Mouse (Mus musculus): ENCODE measurements at regions not wholly inside any gene's neighbourhood (a gene's known extent, or its start where the extent isn't known, plus 50 kb on each side); places are given as distances from the start of the nearest gene placed in this dataset.
"Not testable (repeated sequence)": the region's sequence is repeated elsewhere in the genome, so short reads cannot be mapped to it uniquely, and the experiment has no call there.

- DNase-seq; ATAC-seq (ENCODE audit: low read depth); H3K4me1 ChIP-seq (replicated peaks); H3K4me3 ChIP-seq (replicated peaks); H3K9me3 ChIP-seq (replicated peaks); H3K27me3 ChIP-seq; H3K27ac ChIP-seq; H3K36me3 ChIP-seq; H3K9ac ChIP-seq; H3K4me2 ChIP-seq: not testable (repeated sequence)
- 51% methylated on average over 5 of the region's 5 CpGs for WGBS (ENCODE audit: insufficient replicate concordance)
These were observed 200.8 kb downstream of the Gm21738 start for GRCm38 (mm10) chr14:19217916-19218315.

GRCm38 (mm10) chr14:19208507-19208906, 210.2 kb downstream of the Gm21738 start:
- 22% methylated on average over 4 of the region's 4 CpGs for WGBS (ENCODE audit: insufficient replicate concordance)
- no peak for ATAC-seq (ENCODE audit: low read depth)
- H3K27me3 ChIP-seq = no peaks in the 10 kb centered on the region
- H3K4me3 ChIP-seq (replicated peaks) = no peak overlapping the region
- no peak overlapping the region for H3K4me2 ChIP-seq
- no peak overlapping the region for H3K27ac ChIP-seq
- DNase-seq = no peak
- H3K4me1 ChIP-seq (replicated peaks) = no peaks in the 10 kb centered on the region
- H3K9ac ChIP-seq = no peak overlapping the region
- H3K9me3 ChIP-seq (replicated peaks) = no peaks in the 10 kb centered on the region
- H3K36me3 ChIP-seq = no peaks in the 10 kb centered on the region

- not testable (repeated sequence) for H3K4me3 ChIP-seq (replicated peaks); H3K4me2 ChIP-seq; H3K4me1 ChIP-seq (replicated peaks); H3K36me3 ChIP-seq; H3K27me3 ChIP-seq; H3K9ac ChIP-seq; H3K27ac ChIP-seq; DNase-seq; ATAC-seq (ENCODE audit: low read depth); H3K9me3 ChIP-seq (replicated peaks)
- 39% methylated on average over 9 of the region's 9 CpGs for WGBS (ENCODE audit: insufficient replicate concordance)
These were observed 238.5 kb downstream of the Gm21738 start for GRCm38 (mm10) chr14:19180203-19180602.

GRCm38 (mm10) chr14:19178060-19178459, 240.7 kb downstream of the Gm21738 start:
- H3K27me3 ChIP-seq; H3K9ac ChIP-seq; H3K27ac ChIP-seq; H3K4me1 ChIP-seq (replicated peaks); H3K9me3 ChIP-seq (replicated peaks); H3K36me3 ChIP-seq; H3K4me3 ChIP-seq (replicated peaks); H3K4me2 ChIP-seq; DNase-seq; ATAC-seq (ENCODE audit: low read depth): not testable (repeated sequence)
- 27% methylated on average over 3 of the region's 3 CpGs for WGBS (ENCODE audit: insufficient replicate concordance)

GRCm38 (mm10) chr14:19175288-19175687, 243.4 kb downstream of the Gm21738 start:
- Histone ChIP-seq H3K9ac (no peak overlapping the region), H3K4me3 (replicated peaks) (no peak overlapping the region), H3K4me2 (no peak overlapping the region), H3K9me3 (replicated peaks) (no peaks in the 10 kb centered on the region), H3K36me3 (no peaks in the 10 kb centered on the region), H3K27me3 (no peaks in the 10 kb centered on the region), H3K4me1 (replicated peaks) (no peaks in the 10 kb centered on the region), H3K27ac (no peak overlapping the region)
- DNase-seq (no peak), ATAC-seq (ENCODE audit: low read depth) (no peak)
- WGBS (ENCODE audit: insufficient replicate concordance) = 7% methylated on average over 2 of the region's 2 CpGs

GRCm38 (mm10) chr14:19170300-19171022, 248.3 kb downstream of the Gm21738 start:
- DNase-seq; H3K4me1 ChIP-seq (replicated peaks); H3K4me3 ChIP-seq (replicated peaks); H3K27ac ChIP-seq; H3K4me2 ChIP-seq; H3K9ac ChIP-seq; H3K36me3 ChIP-seq; H3K9me3 ChIP-seq (replicated peaks); H3K27me3 ChIP-seq: not testable (repeated sequence)
- peak; percentile 48; the same call in 1 of the 2 replicates for ATAC-seq (ENCODE audit: low read depth)
- 56% methylated on average over 4 of the region's 4 CpGs for WGBS (ENCODE audit: insufficient replicate concordance)

- Histone ChIP-seq H3K4me1 (replicated peaks) (no peaks in the 10 kb centered on the region), H3K36me3 (no peaks in the 10 kb centered on the region), H3K9ac (no peak overlapping the region), H3K27ac (no peak overlapping the region), H3K4me3 (replicated peaks) (no peak overlapping the region), H3K4me2 (no peak overlapping the region), H3K27me3 (no peaks in the 10 kb centered on the region), H3K9me3 (replicated peaks) (no peaks in the 10 kb centered on the region)
- no peak for ATAC-seq (ENCODE audit: low read depth)
- DNase-seq = no peak
These were observed 251.9 kb downstream of the Gm21738 start for GRCm38 (mm10) chr14:19166821-19167220.

- WGBS (ENCODE audit: insufficient replicate concordance) = 65% methylated on average over 6 of the region's 6 CpGs
- not testable (repeated sequence) for H3K9ac ChIP-seq; H3K4me3 ChIP-seq (replicated peaks); DNase-seq; H3K36me3 ChIP-seq; H3K27ac ChIP-seq; H3K4me1 ChIP-seq (replicated peaks); H3K9me3 ChIP-seq (replicated peaks); ATAC-seq (ENCODE audit: low read depth); H3K27me3 ChIP-seq; H3K4me2 ChIP-seq
These were observed 245.8 kb upstream of the Ube2e2 start for GRCm38 (mm10) chr14:19139875-19140274.

- Histone ChIP-seq H3K4me2 (no peak overlapping the region), H3K4me3 (replicated peaks) (no peak overlapping the region), H3K27me3 (no peaks in the 10 kb centered on the region), H3K27ac (no peak overlapping the region), H3K4me1 (replicated peaks) (no peaks in the 10 kb centered on the region), H3K9me3 (replicated peaks) (no peaks in the 10 kb centered on the region), H3K36me3 (no peaks in the 10 kb centered on the region), H3K9ac (no peak overlapping the region)
- WGBS (ENCODE audit: insufficient replicate concordance) = 28% methylated on average over 1 of the region's 1 CpGs
- no peak for ATAC-seq (ENCODE audit: low read depth)
- no peak for DNase-seq
These were observed 237.5 kb upstream of the Ube2e2 start for GRCm38 (mm10) chr14:19131532-19131931.
